ENCODE assay signal across 8 mouse cellular contexts in the genomic region with DNA sequence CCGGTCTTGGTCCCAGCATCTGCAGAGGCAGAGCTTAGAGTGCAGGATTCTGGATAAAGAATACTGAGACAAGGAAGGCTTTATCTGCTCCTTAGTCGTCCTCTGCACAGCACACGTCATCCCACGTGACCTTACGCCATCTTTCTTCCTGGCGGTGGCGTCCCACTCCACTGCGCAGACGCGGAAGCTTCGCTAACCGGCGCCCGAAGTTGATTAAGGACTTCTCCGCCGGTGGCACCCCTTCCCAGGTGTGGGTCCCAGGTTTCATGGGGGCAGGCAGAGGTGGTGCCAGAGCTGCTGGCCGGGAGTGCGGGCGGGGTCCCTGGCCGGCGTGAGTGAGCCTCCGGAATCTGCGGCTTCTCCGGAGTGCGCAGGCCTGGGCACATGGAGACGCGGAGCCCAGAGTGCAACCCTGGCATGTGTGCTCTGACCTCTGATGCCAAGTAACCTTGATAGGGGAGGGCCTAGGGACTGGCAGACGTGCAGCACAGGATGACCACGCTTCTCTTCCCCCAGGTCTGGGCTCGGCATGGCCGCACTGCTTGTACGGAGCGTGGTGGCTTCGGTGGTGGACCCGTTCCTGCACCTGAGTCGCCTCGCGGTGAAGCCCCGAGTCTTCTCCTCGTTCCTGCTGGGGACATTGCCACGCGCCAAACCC. TPM values are rescaled to one million over a fixed set of nuclear protein-coding genes. Genes with fewer than 3 reads are reported as not detected.
A peak's percentile ranks its signal among the peaks of the same experiment; 100 is the strongest.
DNase-seq lines count a peak whose midpoint lies in the region; ATAC-seq lines count a peak whose summit lies in the region.

No protein-coding gene starts in this region.

- peak overlapping the region; percentile 97 for H3K4me2 ChIP-seq in hindbrain, embryonic 13.5 days

- H3K4me1 ChIP-seq in hindbrain, embryonic 13.5 days (replicated peaks), result peaks cover 29% of the 10 kb centered on the region

- DNase-seq in NIH3T3 (ENCODE audit: low read depth), result peak; percentile 88
- DNase-seq in cerebellum, postnatal 10 days, result peak; percentile 94
- peak; percentile 79 to 86 for DNase-seq in frontal cortex, postnatal 14 days (ENCODE audit: low spot score in 2 of 2)
- peak; percentile 87 for DNase-seq in layer of hippocampus, postnatal 36 days
- peak; percentile 94 for DNase-seq in lung, postnatal 36 days
- peak; percentile 92 for DNase-seq in retina, postnatal 1 day
- peak; percentile 80 to 93 for DNase-seq in urinary bladder, adult 18-20 months (ENCODE audit: low spot score in 2 of 2)

- H3K27ac ChIP-seq in hindbrain, embryonic 13.5 days, result peak overlapping the region; percentile 90

- H3K27me3 ChIP-seq in hindbrain, embryonic 13.5 days, result peaks cover 3% of the 10 kb centered on the region; the same call in 1 of the 2 replicates

- H3K36me3 ChIP-seq in hindbrain, embryonic 13.5 days, result peaks cover 6% of the 10 kb centered on the region

- peak; percentile 93 for ATAC-seq in hindbrain, embryonic 13.5 days (ENCODE audit: low FRiP score)

- no peaks in the 10 kb centered on the region for H3K9me3 ChIP-seq in hindbrain, embryonic 13.5 days

- WGBS in hindbrain, embryonic 13.5 days, result under 1% methylated on average over 42 of the region's 42 CpGs

- peak overlapping the region; percentile 82 for H3K4me3 ChIP-seq in hindbrain, embryonic 13.5 days

- peak overlapping the region; percentile 94 for H3K9ac ChIP-seq in hindbrain, embryonic 13.5 days

RNA-seq across cellular contexts. Expression of gene Ndufs6, which starts 2.6 kb away (rescaled TPM):
- polyA plus RNA-seq in hindbrain, embryonic 13.5 days (2015; fragmentation: Nextera tagmentation; extraction: Ambion mirVana), result 370 and 384 TPM in 2 replicates
- 100 to 1,000 TPM; 170 to 174 TPM for total RNA-seq in layer of hippocampus, postnatal 36 days (2021)

RNA-seq across cellular contexts. Expression of gene Mrpl36, which starts 2.7 kb away (rescaled TPM):
- polyA plus RNA-seq in hindbrain, embryonic 13.5 days (2015; fragmentation: Nextera tagmentation; extraction: Ambion mirVana), result 86.9 and 96.8 TPM in 2 replicates
- total RNA-seq in layer of hippocampus, postnatal 36 days (2021), result 10 to 100 TPM; 35.2 to 42.5 TPM

Comparison
In these comparisons a context has a peak if more than half of its experiments do, and no peak if none do; other contexts are left out.
1. Peak in every context shown above with its lines: DNase-seq, ATAC-seq, H3K4me3 ChIP-seq and H3K27ac ChIP-seq.